Mouse (Mus musculus) liver (tissue): Measurements from ENCODE around the gene Tmem255b.

ENCODE experiments used
- DNase-seq: peaks from one replicate; pipeline ENCODE4 v3.0.0-alpha.2; 2020; ENCODE audit warnings: mixed read lengths

The Tmem255b gene

GRCm38 (mm10) chr8:13451747-13452277, 16.8 kb downstream of the Tmem255b start:
- no peak for DNase-seq

GRCm38 (mm10) chr8:13454341-13455113, 19.5 kb downstream of the Tmem255b start:
- no peak for DNase-seq

- peak; percentile 39 for DNase-seq
Measured at GRCm38 (mm10) chr8:13455295-13455694, 20.3 kb downstream of the Tmem255b start.

- no peak for DNase-seq
Measured at GRCm38 (mm10) chr8:13459431-13459830, 24.4 kb downstream of the Tmem255b start.

- no peak for DNase-seq
Measured at GRCm38 (mm10) chr8:13461085-13461765, 26.2 kb downstream of the Tmem255b start.

DNA sequence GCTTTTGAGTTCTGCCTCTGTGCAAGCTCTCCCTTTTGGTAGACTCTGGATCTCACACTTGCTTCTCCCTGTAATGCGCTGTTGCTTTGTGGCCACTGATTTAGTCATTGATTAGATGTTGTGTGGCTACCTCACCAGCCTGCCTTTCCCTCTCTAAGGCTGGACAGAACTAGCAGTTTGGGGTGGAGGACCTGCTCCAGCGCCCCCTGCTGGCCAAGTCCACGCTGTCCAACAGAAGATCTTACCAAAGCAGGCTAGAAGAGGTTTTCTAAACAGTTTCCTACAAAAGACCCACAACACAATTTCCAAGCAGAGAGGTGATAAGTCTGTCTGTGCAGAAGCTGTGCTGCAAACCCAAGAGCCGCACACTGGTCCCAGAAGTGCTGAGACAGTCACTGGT, 26.9 kb downstream of the Tmem255b start:
- DNase-seq = peak; percentile 65

DNA sequence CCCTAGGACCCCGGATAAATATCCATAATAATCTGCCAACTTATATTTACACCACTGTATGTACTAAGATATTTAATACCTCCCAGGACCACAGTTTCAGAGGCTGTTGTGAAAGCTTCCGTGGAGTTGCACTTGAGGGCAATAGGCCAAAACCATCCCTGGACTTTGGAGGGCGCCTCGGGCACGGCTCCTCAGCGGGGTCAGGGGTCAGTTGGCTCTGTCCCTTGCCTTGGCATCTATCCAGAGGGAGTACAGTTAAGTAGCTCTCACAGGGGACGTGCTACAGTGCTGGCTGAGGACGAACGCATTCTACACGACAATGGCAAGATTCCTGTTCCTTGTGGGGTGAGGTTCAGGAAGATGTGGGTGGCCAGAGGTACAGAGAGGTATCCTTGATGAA, 27.4 kb downstream of the Tmem255b start:
- DNase-seq = peak; percentile 29

DNA sequence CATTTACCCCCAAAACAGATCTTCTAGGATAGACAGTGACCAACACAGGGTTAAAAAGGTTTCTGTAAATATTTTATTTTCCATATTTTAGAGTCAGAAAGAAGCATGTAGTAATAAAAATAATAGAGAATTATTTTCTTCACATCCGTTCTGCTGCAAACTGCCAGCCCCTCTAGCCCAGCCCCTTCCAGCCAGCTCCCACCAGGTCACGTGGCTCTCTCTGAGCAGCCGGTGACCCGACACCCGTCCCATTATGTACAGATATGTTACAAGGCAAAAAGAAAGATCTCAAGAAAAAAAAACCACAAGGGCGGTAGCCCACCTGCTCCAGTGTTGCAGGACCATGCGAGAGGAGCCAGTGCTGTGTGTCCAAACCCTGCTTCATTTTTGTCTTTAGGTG, 30.3 kb downstream of the Tmem255b start:
- no peak for DNase-seq

- DNase-seq = no peak
Measured at GRCm38 (mm10) chr8:13466989-13467388, 32.0 kb downstream of the Tmem255b start.

- no peak for DNase-seq
Measured at GRCm38 (mm10) chr8:13468737-13469136, 33.7 kb downstream of the Tmem255b start.

GRCm38 (mm10) chr8:13471484-13471883, 36.5 kb downstream of the Tmem255b start:
- DNase-seq = no peak

DNA sequence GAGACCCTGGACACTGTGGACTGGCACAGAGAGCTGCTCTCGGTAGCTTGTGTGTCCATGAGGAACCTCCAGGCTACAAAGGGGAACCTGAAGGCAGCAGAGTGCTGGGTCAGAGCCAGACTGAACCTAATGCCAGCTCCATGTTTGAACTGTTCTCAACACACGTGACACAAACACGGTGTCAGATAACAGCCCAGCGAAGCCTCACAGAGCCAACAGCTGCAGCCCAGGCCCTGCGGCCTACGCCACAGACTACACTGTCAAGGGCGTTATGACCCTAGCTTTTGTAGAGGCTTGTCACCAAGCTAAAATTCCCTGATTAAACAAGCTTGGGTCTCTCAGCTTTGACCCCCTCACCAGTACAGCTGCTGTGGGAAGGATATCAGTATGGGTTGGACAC, 37.3 kb downstream of the Tmem255b start:
- DNase-seq = no peak

- no peak for DNase-seq
Measured at GRCm38 (mm10) chr8:13475892-13476291, 40.9 kb downstream of the Tmem255b start.

- no peak for DNase-seq
Measured at GRCm38 (mm10) chr8:13481089-13481554, 46.1 kb downstream of the Tmem255b start.

- DNase-seq = no peak
Measured at GRCm38 (mm10) chr8:13481596-13481995, 46.6 kb downstream of the Tmem255b start.

- DNase-seq = no peak
Measured at GRCm38 (mm10) chr8:13482101-13482801, 47.3 kb downstream of the Tmem255b start.

- no peak for DNase-seq
Measured at GRCm38 (mm10) chr8:13483191-13483590, 48.2 kb downstream of the Tmem255b start.

DNA sequence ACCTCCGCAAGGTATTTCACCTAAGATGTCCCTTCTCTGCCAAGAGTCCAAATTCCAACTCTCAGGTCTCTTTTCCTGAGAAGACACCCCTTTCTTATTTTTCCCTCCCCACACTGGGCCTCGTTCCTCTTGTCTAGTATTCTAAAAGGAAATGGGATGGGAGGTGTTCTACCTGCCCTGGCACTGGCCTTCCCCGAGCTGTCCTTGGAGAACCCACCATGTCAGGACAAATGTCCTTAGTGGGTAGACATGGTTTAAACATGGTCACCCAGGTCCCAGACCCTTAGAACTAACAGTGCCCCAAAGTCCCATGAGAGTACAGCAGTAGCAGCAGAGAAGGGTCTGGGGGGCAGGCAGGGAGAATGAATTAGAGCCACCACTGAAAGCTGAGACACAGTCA, 54.4 kb downstream of the Tmem255b start:
- DNase-seq = no peak

DNA sequence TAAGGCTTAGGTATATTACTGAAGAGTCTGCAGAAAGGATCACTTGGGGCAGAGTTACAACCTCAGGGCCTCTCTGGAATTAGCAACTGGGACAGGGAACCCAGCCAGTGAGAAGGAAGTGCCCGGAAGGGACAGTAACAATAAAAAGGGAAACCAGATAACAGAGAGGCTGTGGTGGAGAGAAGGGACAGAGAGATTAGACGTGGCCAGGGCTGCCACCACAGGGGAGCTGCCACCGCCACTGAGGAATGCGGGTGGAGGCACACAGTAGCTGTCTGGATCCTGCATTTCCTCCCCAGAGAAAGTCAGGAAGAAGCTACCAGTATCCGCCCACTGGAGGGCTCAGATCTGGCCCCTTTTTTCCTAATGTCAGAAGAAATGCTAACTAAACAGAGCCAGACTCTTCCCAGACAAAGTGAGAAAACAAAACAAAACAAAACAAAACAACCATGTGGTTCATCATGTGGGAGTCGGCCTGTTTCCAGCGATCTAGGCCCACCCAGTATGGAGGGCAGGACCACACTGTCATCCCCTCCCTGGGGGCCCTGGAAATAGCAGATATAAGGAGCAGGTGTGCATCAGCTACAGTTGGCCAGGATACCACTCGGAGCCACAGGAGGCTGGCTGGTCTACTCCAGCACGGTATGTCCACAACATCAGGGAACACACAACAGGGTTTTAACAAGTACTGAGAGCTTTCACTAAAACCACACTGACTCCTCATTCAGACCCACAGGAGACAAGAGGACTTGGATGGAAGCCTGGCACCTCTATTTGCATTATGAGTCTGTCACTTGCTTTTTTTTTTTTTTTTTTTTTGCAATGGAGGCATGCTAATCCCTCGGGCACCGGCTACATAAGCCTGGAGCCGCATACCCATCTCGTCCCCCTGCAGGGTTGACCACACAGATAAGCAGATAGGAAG, 55.3 kb downstream of the Tmem255b start:
- no peak for DNase-seq

DNA sequence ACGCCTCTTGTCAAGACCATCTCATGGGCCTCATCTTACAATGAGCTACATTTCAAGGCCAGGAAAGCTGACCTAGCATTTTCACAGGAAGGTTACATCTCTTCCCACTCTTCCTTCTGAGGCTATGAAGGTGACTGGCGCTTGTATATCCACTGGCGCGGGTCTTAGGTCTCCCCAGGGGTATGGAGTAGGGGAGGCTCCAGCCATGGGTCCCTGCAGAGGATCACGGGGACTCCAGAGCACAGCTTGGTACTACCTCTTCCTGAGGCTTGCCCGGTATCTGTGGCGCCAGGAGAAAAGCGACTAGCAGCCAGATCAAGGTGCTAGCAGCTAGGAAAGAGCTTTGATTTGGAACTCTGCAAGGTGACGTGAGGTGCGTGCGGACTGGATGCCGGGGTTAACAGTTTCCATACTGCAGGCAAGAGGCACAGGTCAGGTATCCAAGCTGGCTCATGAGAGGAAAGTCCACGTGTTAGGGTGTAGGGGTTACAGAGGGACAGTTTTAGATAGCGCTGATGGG, 56.6 kb downstream of the Tmem255b start:
- DNase-seq = no peak

DNA sequence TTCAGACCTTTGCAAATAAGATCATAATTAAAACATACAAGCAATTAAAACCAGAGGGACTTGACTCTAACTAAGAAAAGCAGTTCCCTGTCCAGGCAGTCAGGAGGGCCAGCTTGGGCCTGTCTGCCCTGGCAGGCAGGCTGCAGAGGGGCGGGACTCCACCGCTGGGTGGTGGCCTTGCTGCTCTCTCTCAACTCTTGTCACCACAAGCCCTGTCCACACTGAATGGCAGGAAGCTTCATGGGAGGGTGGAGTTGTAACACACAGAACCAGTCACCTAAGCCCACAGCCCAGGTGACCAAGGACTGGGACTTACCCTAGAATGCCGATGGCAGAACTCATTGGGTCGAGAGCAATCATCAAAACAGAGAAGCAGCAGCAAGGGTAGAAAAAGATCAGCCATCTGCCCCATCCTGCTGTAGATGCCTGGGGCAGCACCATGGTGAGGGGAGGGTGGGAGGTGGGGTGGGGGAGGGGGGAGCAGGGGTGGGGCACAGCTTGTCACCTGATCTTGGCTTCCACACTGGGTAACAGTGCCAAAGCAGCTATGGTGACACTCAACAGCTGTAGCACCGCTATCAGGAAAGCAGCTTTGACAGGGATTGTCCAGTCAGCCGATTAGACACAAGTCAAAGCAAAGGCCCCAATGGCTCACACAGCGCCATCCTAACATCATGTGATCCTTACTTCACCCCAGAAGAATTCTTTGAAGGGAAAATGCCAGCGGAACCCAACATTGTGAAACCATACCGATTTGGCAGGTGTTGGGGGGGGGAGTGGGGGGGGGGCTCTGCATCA, 57.4 kb downstream of the Tmem255b start:
- no peak for DNase-seq
